Mouse (Mus musculus): ENCODE results near the gene Plekhg3.

- TF ChIP-seq CTCF (IDR thresholded peaks at IDR 0.05; ENCODE audit: low read depth, low read length), result no peak
- TF ChIP-seq POLR2A (IDR thresholded peaks at IDR 0.05; ENCODE audit: extremely low read depth, insufficient read depth, low read length), result no peak
These were observed 21.6 kb downstream of the Plekhg3 start for GRCm38 (mm10) chr12:76552321-76552720.

Measured in liver, adult 2 months (tissue).